Mouse (Mus musculus) megakaryocyte progenitor cell, adult 5-6 weeks (primary cell): Measurements from ENCODE around the gene Map3k1. TPM values are rescaled to one million over a fixed set of nuclear protein-coding genes. Genes with fewer than 3 reads are reported as not detected.

Experiments used
- ATAC-seq: replicated peaks from 2 replicates; pipeline ENCODE4 v1.8.0; 2016; ENCODE audit warnings: mild to moderate bottlenecking, moderate TSS enrichment, inconsistent platforms; ENCODE audit not compliant: poor library complexity
- total RNA-seq, 2 experiments: library from RNA; stranded (forward) in 1 of 2; stranded (reverse) in 1 of 2; fragments of 157-497, 149-512 nt in 1 of 2; fragments of 200-1000 nt in 1 of 2; gene quantifications; 2 replicates each; pipeline versions ENCODE4 v1.2.3 to v1.2.4; 2015 to 2017

The Map3k1 gene
- total RNA-seq (2015) = 26.7 and 32.2 TPM in 2 replicates
- total RNA-seq (2017) = 26.2 and 33.4 TPM in 2 replicates

- ATAC-seq = peak; percentile 38
These were observed at the start of gene Map3k1 for GRCm38 (mm10) chr13:111808637-111809465. TSS of gene Map3k1 (minus strand) at chr13:111808993.

- ATAC-seq = no peak
These were observed 48.1 kb upstream of the Map3k1 start for GRCm38 (mm10) chr13:111856786-111857455.

- no peak for ATAC-seq
These were observed 47.4 kb upstream of the Map3k1 start for GRCm38 (mm10) chr13:111856232-111856631.

- no peak for ATAC-seq
These were observed 43.8 kb upstream of the Map3k1 start for GRCm38 (mm10) chr13:111852451-111853224.

GRCm38 (mm10) chr13:111850046-111850837 is 41.4 kb upstream of the Map3k1 start:
- ATAC-seq = no peak

- ATAC-seq = no peak
These were observed 36.7 kb upstream of the Map3k1 start for GRCm38 (mm10) chr13:111845471-111845870.

- ATAC-seq = no peak
These were observed 35.5 kb upstream of the Map3k1 start for GRCm38 (mm10) chr13:111844313-111844712.

- no peak for ATAC-seq
These were observed 27.0 kb upstream of the Map3k1 start for GRCm38 (mm10) chr13:111835787-111836186.

GRCm38 (mm10) chr13:111834613-111835012 is 25.8 kb upstream of the Map3k1 start:
- no peak for ATAC-seq

- no peak for ATAC-seq
These were observed 20.7 kb upstream of the Map3k1 start for GRCm38 (mm10) chr13:111829473-111829872.

GRCm38 (mm10) chr13:111827481-111827880 is 18.7 kb upstream of the Map3k1 start:
- ATAC-seq = no peak

- no peak for ATAC-seq
These were observed 15.4 kb upstream of the Map3k1 start for GRCm38 (mm10) chr13:111824178-111824577.

GRCm38 (mm10) chr13:111821727-111822375 is 13.1 kb upstream of the Map3k1 start:
- no peak for ATAC-seq

GRCm38 (mm10) chr13:111819618-111820385 is 11.0 kb upstream of the Map3k1 start:
- no peak for ATAC-seq

GRCm38 (mm10) chr13:111819106-111819505 is 10.3 kb upstream of the Map3k1 start:
- no peak for ATAC-seq

- ATAC-seq = peak; percentile 93
These were observed 9.6 kb upstream of the Map3k1 start for GRCm38 (mm10) chr13:111818216-111818903.

- ATAC-seq = peak; percentile 45
These were observed 9.0 kb upstream of the Map3k1 start for GRCm38 (mm10) chr13:111817773-111818172.

- ATAC-seq = no peak
These were observed 7.6 kb upstream of the Map3k1 start for GRCm38 (mm10) chr13:111816431-111816830.

GRCm38 (mm10) chr13:111815486-111815885 is 6.7 kb upstream of the Map3k1 start:
- no peak for ATAC-seq
